Mouse (Mus musculus): Measurements from ENCODE around the gene Fkbp2.

Fkbp2 gene

GRCm38 (mm10) chr19:6980381-6981093 lies at the start of gene Fkbp2:
Gene Fkbp2, minus strand, starts transcription at chr19:6980501.
- DNase-seq (ENCODE audit: low spot score in 2 of 2) = peak; percentile 99

DNA sequence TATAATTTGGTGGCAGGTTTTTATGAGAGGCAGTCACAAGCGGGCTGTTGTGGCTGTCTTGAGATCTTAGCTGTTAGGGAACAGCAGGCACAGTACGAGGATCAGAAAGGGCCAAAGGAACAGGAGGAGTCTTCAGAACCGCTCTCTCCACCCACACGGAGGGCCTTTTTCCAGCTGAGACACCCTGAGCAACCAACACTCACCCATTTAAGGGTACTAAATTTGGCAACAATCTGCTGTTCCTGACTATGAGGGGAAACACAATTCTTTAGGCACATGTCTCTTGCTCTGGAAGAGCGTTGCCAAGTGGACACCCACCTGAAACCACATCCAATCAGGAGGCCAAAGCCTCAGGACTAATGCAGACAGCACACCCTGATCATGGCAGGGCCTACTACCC lies 49.2 kb upstream of the Fkbp2 start:
- DNase-seq (ENCODE audit: low spot score in 2 of 2) = no peak

DNA sequence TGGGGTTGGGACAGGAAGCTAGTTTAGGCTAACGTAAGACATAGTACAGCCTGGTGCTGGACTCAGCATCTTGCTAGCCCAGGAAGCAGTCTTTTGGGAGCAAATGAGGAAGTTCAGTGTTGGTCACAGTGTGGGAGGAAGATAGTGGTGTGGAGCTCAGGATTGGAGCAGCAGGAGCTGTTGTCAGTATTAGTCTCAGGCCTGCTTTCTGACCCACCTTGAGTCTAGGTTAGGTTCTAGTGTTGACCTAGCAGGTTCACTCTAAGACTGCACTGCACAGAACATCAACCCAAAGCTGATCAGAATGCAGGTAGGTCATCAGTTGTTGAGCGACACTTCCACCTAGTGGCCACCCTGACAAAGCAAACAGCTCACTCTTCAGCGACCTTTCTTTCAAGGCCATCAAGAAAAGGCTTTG lies 39.9 kb upstream of the Fkbp2 start:
- peak; percentile 41 to 46 for DNase-seq (ENCODE audit: low spot score in 2 of 2)

DNA sequence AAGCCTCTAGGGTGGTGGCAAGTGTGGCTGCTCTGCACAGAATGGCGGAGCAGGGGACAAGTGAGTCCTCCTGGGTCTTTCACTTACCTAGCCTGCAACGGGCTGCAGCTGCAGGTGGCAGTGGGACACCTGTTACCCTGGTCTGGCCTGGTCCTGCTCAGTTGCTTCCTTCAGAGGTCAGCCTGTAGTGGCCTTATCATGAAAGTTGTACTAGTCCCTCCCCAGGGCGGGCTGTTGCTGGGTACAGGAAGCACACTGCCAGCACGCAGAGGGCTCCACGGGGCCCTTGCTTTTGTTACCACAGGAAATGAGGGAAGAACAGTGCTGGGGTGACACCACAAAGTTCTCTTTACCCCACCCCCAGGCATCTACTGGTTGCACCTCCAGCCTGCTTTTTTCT lies 38.9 kb upstream of the Fkbp2 start, which contains the start of gene Fermt3:
Gene Fermt3, minus strand, starts transcription at position 279 of the 400 bp plus-strand sequence.
- DNase-seq (ENCODE audit: low spot score in 2 of 2) = peak; percentile 48 to 69

GRCm38 (mm10) chr19:7018546-7018945 lies 38.2 kb upstream of the Fkbp2 start:
- no peak for DNase-seq (ENCODE audit: low spot score in 2 of 2)

DNA sequence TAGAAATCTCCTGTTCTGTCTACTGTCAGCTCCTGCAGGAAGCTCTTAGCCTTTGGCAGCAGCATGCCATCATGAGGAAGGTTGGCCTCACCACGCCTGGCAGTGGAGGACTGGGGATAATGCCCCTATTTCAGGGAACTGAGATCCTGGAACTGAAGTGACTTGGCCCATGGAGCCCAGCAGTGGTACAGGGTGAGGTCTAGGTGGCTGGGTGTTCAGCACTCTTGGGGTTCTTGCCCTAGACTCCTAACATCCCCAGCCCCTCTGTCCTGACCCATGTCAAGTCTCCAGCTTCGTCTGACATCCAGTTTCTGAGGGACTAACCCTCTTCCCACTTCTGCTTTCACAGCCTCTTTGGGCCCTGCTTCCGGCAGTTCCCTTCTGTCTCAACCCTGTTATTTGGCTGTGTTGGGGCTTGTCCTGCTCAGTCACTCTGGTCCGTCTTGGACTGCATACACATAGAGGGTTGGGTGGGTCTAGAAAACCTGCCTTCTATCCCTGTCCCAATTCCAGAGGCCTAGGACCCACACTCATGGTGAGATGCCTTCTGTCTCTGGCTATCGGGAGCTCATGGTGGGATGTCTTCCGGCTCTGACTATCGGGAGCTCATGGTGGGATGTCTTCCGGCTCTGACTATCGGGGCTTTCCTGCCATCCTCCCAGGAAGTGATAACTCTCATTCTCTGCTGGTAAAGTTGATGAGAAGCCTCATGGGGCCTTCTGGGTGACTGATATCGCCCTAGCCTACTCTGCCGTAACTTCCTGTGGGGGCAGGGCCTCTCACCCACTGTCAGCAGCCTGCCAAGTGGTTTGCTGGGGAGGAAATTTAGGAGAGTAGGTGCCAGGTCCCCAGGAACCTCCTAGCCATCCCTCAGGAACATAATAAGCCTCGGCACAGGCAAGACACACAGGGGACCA lies 37.5 kb upstream of the Fkbp2 start:
- no peak for DNase-seq (ENCODE audit: low spot score in 2 of 2)

- DNase-seq (ENCODE audit: low spot score in 2 of 2) = no peak
Observed at GRCm38 (mm10) chr19:7014481-7015135, 34.3 kb upstream of the Fkbp2 start.

GRCm38 (mm10) chr19:7013984-7014383 lies 33.7 kb upstream of the Fkbp2 start:
- DNase-seq (ENCODE audit: low spot score in 2 of 2) = no peak

DNA sequence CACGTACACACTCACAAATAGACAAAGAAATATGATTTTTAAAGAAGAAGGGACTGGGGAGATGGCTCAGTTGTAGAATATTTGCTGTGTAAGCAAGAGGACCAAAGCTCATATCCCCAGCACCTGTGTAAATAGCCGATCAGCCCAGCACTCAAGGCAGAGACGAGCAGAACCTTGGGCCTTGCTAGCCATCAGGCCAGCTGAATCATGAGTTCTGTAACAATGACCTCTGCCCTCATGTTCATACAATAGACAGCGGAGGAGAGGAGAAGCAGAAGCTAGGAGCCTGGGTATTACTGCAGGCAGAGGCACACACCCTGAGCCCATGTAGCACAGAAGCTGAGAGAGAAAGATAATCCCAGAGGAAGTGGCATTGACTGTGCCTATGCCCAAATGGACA lies 32.1 kb upstream of the Fkbp2 start:
- DNase-seq (ENCODE audit: low spot score in 2 of 2) = no peak

DNA sequence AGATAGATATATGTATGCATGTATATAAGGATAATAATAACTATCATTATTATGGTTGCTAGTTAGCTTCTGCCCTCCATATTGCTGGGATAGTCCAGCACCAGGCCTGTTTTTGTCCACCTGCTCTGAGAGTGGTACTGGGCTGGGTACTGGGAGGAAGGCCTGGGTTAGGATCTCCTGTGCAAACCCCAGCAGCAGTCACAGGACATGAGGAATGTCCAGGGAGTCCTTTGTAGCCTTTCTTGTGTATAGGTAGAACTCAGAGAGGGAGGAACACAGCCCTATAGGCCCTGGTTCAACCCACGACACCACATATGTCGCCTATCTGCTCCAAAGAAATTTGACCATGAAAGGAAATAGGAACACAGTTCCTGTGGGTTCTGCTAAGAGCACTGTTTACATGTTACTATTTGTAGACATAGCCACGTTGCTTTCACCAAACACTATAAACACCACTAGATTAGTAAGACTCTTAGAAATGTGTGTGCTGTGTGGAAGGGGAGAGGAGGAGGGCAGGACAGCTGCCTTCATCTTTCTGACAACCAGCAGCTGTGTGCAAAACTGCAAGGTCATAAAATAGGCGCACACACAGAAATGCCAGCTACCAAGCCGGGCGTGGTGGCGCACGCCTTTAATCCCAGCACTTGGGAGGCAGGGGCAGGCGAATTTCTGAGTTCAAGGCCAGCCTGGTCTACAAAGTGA lies 26.7 kb upstream of the Fkbp2 start:
- no peak for DNase-seq (ENCODE audit: low spot score in 2 of 2)

DNA sequence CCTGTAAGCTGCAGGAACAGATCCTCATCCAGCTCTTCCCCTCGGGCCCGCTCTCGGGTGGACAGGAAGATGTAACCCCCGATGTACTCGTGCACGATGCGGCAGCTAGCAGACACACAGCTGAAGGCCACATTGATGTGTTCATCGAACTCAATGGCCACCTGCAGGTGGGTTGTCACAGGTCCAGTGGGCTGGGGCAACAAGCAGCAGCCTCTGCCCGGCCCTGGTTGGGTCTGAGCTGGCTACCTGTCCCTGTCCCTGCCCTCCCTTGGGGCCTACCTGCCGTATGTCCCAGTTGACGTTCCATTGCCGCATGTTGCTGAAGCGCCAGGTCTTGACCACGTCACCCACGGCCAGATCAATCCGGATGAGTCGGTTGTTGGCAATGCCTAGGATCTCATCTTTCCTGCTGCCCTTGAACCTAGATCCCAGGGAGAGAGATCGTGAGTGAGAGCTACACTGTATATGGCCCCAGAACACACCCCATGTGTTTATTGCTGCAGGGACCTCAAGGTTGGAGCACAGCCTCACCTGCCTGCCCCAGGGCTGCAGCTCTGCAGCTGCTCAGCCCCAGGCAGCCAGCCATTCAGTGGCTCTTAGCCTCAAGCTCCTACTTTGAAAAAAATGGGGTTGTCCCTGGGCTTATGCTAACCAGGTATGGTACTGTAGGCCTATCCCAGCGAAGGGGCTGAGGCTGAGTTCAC lies 19.2 kb upstream of the Fkbp2 start:
- no peak for DNase-seq (ENCODE audit: low spot score in 2 of 2)

- DNase-seq (ENCODE audit: low spot score in 2 of 2) = no peak
Observed at GRCm38 (mm10) chr19:6997721-6998290, 17.5 kb upstream of the Fkbp2 start.

GRCm38 (mm10) chr19:6996006-6996405 lies 15.7 kb upstream of the Fkbp2 start, which contains the start of the genes Nudt22 and Trpt1:
Gene Nudt22, minus strand, starts transcription at chr19:6996117.
Gene Trpt1, plus strand, starts transcription at chr19:6996131.
- DNase-seq (ENCODE audit: low spot score in 2 of 2) = peak; percentile 91 to 93

DNA sequence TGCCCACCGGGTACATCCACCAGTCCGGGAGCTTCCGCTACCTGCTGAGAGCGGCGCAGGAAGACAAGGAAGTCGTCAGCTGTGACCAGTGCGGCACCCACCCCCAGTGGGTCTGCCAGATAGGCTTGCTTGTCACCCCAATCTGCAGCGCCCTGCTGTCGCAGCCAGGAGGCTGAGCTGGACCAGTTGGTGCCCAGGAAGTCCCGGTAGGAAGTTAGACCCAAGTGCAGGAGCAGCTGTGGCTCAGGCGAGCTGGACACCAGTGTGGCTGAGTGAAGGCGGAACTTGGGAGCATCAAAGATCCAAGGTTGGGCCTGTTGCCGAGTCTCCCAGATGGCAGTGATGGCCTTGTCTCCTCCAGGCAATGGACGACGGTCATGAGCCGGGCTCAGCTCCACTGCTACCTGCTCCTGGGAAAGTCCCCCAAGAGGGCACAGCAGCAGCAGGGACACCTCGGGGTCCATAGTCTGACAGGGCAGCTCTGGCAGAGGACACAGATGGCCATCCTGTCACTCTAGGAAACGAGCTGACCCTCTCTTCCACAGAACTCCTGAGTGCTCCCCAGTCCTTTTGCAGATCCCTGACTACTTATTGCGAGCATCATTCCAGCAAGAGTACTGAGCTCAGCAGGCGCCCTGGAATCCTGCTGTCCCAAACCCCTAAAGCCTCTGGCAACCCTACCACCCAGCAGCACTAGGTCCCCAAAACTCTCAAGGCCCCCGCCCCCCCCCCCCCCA lies 15.1 kb upstream of the Fkbp2 start:
- DNase-seq (ENCODE audit: low spot score in 2 of 2) = no peak

GRCm38 (mm10) chr19:6994489-6994888 lies 14.2 kb upstream of the Fkbp2 start:
- no peak for DNase-seq (ENCODE audit: low spot score in 2 of 2)

DNA sequence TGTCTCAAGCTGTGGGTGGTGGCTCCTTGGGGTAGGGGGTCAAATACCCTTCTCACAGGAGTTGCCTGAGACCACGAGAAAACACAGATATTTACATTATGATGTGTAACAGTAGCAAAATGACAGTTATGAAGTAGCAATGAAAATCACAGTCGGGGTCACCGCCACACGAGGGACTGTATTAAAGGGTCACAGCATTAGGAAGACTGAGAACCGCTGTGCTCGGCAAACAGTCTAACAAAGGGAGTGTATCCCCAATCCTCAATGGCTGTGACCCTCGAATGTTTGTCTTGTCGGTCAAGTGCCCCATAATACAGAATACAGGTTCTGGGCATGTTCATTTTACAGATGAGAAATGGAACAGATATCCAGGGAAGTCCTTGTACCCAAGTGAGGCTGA lies 13.7 kb upstream of the Fkbp2 start:
- no peak for DNase-seq (ENCODE audit: low spot score in 2 of 2)

DNA sequence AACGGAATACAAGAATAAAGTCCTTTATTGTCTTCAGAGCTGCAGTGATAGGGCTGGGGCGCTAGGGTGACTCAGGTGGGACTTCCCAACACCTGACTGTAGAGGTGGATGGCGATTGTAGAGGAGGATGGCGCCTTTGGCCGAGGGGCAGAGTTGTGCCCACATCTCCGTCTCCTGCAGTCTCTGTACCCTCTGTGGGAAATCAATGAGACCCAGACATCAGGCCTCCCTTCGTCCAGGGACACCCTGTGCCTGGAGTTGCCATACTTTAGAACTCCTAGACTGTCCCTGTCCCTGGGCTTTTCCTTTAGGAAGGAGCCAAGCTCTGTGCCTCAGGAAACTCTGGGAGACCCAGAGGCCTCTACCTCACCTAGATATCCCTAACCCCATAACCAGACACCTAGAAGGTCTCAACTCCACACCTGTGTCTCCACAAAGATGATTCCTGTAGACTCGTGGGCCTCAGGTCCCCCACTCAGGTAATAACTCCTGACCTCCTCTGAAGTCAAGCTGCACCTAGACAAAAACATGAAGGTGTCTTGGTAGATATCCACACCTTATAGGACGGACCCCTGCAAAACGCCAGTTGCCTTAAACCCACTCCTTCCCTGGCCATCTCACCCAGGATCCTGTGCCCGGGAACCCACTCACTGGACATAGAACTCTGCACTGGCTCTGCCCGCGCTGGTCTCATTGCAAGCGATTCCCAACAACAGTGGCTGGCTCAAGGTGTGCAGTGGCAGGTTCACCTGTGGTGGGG lies 12.9 kb upstream of the Fkbp2 start:
- DNase-seq (ENCODE audit: low spot score in 2 of 2) = no peak

DNA sequence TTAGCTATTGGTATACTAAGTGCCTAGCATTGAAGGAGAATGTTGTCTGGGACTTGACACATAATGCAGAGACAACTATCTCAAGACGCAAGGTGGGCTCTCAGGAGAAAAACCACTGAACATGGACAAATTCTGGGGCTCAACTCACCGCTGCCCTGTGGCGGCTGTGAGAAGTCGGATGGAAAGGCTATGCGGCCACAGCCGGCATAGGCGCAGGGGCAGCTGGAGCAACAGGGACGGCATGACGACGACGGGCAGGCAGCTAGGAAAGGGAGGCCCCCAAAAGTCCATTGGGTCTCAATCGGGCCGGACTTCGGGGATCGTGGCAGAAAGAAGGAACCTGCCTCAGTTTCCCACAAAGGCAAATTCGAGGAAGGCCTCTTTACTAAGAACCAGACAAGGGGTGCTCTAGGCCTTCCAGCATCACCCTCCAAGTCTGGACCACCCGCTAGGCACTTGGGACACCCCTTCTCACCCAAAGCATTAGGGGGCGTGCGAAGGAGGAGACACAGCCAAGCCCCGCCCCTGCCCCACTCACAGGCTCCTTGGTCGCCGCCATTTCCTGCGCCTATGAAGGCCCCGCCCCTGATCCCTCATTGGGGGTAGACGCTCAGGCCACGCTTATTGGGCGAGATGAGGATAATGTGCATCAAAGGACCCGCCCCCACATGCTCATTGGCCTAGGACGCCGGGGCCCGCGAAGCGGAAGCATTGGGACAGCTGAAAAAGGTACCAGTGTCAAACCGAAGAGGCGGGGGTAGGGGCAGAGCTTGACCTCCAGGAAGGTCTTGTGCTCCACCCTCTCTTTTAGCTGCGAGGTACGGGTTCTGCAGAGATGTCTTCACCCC lies 11.9 kb upstream of the Fkbp2 start, which contains the start of gene Dnajc4:
Gene Dnajc4, minus strand, starts transcription at position 562 of the 848 bp plus-strand sequence.
- DNase-seq (ENCODE audit: low spot score in 2 of 2) = peak; percentile 97
